ENCODE assay signal across 8 mouse cellular contexts in the genomic region with DNA sequence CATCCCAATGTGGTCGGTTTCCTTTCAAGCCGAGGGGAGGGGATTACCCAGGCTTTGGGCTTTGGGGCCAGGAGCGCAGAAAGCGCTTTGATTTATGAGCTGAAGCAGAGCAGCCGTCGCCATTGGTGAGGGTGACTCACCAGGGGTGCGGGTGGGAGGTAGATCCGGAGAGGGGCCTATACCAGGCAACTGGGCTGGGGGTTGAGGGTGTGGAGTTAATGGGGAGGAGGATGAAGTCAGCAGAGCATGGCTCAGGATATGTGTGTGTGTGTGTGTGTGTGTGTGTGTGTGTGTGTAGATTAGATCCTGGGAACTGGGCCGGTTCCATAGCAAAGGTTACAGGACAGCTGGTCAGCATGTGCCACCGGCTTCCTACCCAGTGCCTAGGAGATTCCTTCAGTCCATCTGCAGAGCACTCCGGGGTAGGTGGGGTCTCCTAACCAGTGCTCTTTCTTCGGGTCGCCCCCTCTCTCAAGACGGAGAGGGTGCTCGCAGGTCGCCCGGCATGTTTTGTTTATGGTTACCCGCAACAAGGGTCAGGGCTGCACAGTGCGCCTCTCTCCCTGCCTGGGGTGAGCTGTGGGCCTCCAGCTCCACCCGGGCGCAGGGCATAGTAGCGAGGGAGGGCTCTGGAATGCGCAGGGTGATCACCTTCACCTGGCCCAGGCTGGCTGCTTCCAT. TPM values are rescaled to one million over a fixed set of nuclear protein-coding genes. Genes with fewer than 3 reads are reported as not detected.
A peak's percentile ranks its signal among the peaks of the same experiment; 100 is the strongest.
DNase-seq lines count a peak whose midpoint lies in the region; ATAC-seq and TF ChIP-seq lines count a peak whose summit lies in the region.

No protein-coding gene starts in this region.

- H3K4me3 ChIP-seq in G1E (ENCODE audit: low read depth, low read length) = peak overlapping the region; percentile 61; the same call in 1 of the 2 replicates
- peak overlapping the region; percentile 74 for H3K4me3 ChIP-seq in embryonic facial prominence, embryonic 14.5 days (ENCODE audit: low read depth, low read length)
- H3K4me3 ChIP-seq in hindbrain, postnatal 0 days (ENCODE audit: low read length) = peak overlapping the region; percentile 70
- H3K4me3 ChIP-seq in liver, embryonic 15.5 days (replicated peaks) = no peak overlapping the region
- peak overlapping the region; percentile 71 for H3K4me3 ChIP-seq in stomach, embryonic 14.5 days (ENCODE audit: low read depth, low read length)

- H3K4me2 ChIP-seq in embryonic facial prominence, embryonic 14.5 days (ENCODE audit: low read depth, low read length) = peak overlapping the region; percentile 85
- H3K4me2 ChIP-seq in hindbrain, postnatal 0 days (ENCODE audit: low read depth, low read length) = peak overlapping the region; percentile 99
- 0 out of 2 replicates have a peak overlapping the region, but pooled peaks have one; percentile 13 for H3K4me2 ChIP-seq in liver, embryonic 15.5 days
- peak overlapping the region; percentile 99 for H3K4me2 ChIP-seq in stomach, embryonic 14.5 days (replicated peaks; ENCODE audit: low read depth, low read length)

- peaks cover 49% of the 10 kb centered on the region for H3K27me3 ChIP-seq in G1E (ENCODE audit: insufficient read depth, low read length)
- H3K27me3 ChIP-seq in embryonic facial prominence, embryonic 14.5 days (replicated peaks; ENCODE audit: control insufficient read depth, insufficient read depth, low read length) = no peaks in the 10 kb centered on the region
- H3K27me3 ChIP-seq in hindbrain, postnatal 0 days (ENCODE audit: insufficient read depth, low read length) = no peaks in the 10 kb centered on the region
- H3K27me3 ChIP-seq in liver, embryonic 15.5 days = peaks cover 75% of the 10 kb centered on the region
- H3K27me3 ChIP-seq in stomach, embryonic 14.5 days (ENCODE audit: control insufficient read depth, insufficient read depth, low read length) = no peaks in the 10 kb centered on the region

- H3K9me3 ChIP-seq in G1E (replicated peaks) = no peaks in the 10 kb centered on the region
- no peaks in the 10 kb centered on the region for H3K9me3 ChIP-seq in embryonic facial prominence, embryonic 14.5 days (ENCODE audit: control insufficient read depth, low read length)
- H3K9me3 ChIP-seq in hindbrain, postnatal 0 days (ENCODE audit: low read length) = no peaks in the 10 kb centered on the region
- H3K9me3 ChIP-seq in liver, embryonic 15.5 days (replicated peaks) = no peaks in the 10 kb centered on the region
- no peaks in the 10 kb centered on the region for H3K9me3 ChIP-seq in stomach, embryonic 14.5 days (ENCODE audit: control insufficient read depth, low read depth, low read length)

- peak overlapping the region; percentile 48 for H3K27ac ChIP-seq in embryonic facial prominence, embryonic 14.5 days (replicated peaks; ENCODE audit: low read depth, low read length)
- no peak overlapping the region for H3K27ac ChIP-seq in hindbrain, postnatal 0 days
- no peak overlapping the region for H3K27ac ChIP-seq in liver, embryonic 15.5 days (replicated peaks)
- H3K27ac ChIP-seq in stomach, embryonic 14.5 days (ENCODE audit: low read length) = no peak overlapping the region

- WGBS in embryonic facial prominence, embryonic 14.5 days = 7% methylated on average over 18 of the region's 23 CpGs
- 8% methylated on average over 23 of the region's 23 CpGs for WGBS in hindbrain, postnatal 0 days
- WGBS in liver, embryonic 15.5 days (ENCODE audit: insufficient replicate concordance) = 10% methylated on average over 23 of the region's 23 CpGs
- WGBS in stomach, embryonic 14.5 days = 5% methylated on average over 23 of the region's 23 CpGs

- peaks cover 41% of the 10 kb centered on the region for H3K4me1 ChIP-seq in G1E (ENCODE audit: insufficient read depth, low read depth, low read length)
- H3K4me1 ChIP-seq in embryonic facial prominence, embryonic 14.5 days (ENCODE audit: control insufficient read depth, insufficient read depth, low read length) = peaks cover 23% of the 10 kb centered on the region
- H3K4me1 ChIP-seq in hindbrain, postnatal 0 days (ENCODE audit: insufficient read depth, low read length) = no peaks in the 10 kb centered on the region; the same call in 1 of the 2 replicates
- peaks cover 27% of the 10 kb centered on the region; the same call in 1 of the 2 replicates for H3K4me1 ChIP-seq in liver, embryonic 15.5 days (replicated peaks)
- H3K4me1 ChIP-seq in stomach, embryonic 14.5 days (ENCODE audit: control insufficient read depth, insufficient read depth, low read length) = peaks cover 14% of the 10 kb centered on the region; the same call in 1 of the 2 replicates

- DNase-seq in cerebellum, adult 11-12 months = peak; percentile 21
- no peak for DNase-seq in cerebellum, postnatal 36 days
- DNase-seq in G1E (ENCODE audit: low spot score) = no peak
- peak; percentile 76 for DNase-seq in embryonic facial prominence, embryonic 14.5 days (ENCODE audit: low spot score)
- DNase-seq in hindbrain, postnatal 0 days (ENCODE audit: low spot score) = no peak
- no peak for DNase-seq in layer of hippocampus, adult 11-12 months (ENCODE audit: low spot score)

- no peak for TF ChIP-seq CTCF in G1E (IDR thresholded peaks at IDR 0.05; ENCODE audit: low read depth, low read length)
- TF ChIP-seq CTCF in hindbrain, postnatal 0 days (IDR thresholded peaks at IDR 0.05; ENCODE audit: low read depth) = no peak

- H3K36me3 ChIP-seq in G1E (replicated peaks) = peaks cover 18% of the 10 kb centered on the region
- H3K36me3 ChIP-seq in embryonic facial prominence, embryonic 14.5 days (ENCODE audit: control insufficient read depth, insufficient read depth, low read length) = peaks cover 21% of the 10 kb centered on the region
- no peaks in the 10 kb centered on the region for H3K36me3 ChIP-seq in hindbrain, postnatal 0 days (ENCODE audit: insufficient read depth, low read length)
- H3K36me3 ChIP-seq in liver, embryonic 15.5 days (replicated peaks) = no peaks in the 10 kb centered on the region
- no peaks in the 10 kb centered on the region for H3K36me3 ChIP-seq in stomach, embryonic 14.5 days (ENCODE audit: control insufficient read depth, insufficient read depth, low read length)

- ATAC-seq in G1E (ENCODE audit: extremely low read depth, insufficient number of reproducible peaks, low FRiP score, poor library complexity, severe bottlenecking) = no peak
- peak; percentile 35; the same call in 1 of the 2 replicates for ATAC-seq in embryonic facial prominence, embryonic 14.5 days (ENCODE audit: low read depth)
- ATAC-seq in hindbrain, postnatal 0 days = no peak
- ATAC-seq in liver, embryonic 15.5 days (ENCODE audit: insufficient read depth) = peak; percentile 15; the same call in 1 of the 2 replicates
- ATAC-seq in stomach, embryonic 14.5 days (ENCODE audit: insufficient number of reproducible peaks, insufficient read depth, low FRiP score, low read depth) = peak; percentile 59; the same call in 1 of the 2 replicates

- peak overlapping the region; percentile 91 for H3K9ac ChIP-seq in embryonic facial prominence, embryonic 14.5 days (ENCODE audit: low read depth, low read length)
- H3K9ac ChIP-seq in hindbrain, postnatal 0 days (replicated peaks; ENCODE audit: low read length) = no peak overlapping the region
- H3K9ac ChIP-seq in liver, embryonic 15.5 days = no peak overlapping the region
- no peak overlapping the region for H3K9ac ChIP-seq in stomach, embryonic 14.5 days (replicated peaks; ENCODE audit: low read depth, low read length)

RNA-seq across cellular contexts. Expression of gene Six4, which starts 2.7 kb away (rescaled TPM):
- total RNA-seq in G1E (2014; fragmentation: Nextera tagmentation) (10.0 and 11.3 TPM in 2 replicates), G1E (2017) (2.8 and 3.2 TPM in 2 replicates)
- polyA plus RNA-seq in G1E (2012) = 0.58 and 0.73 TPM in 2 replicates
- 6.3 and 7.0 TPM in 2 replicates for polyA plus RNA-seq in embryonic facial prominence, embryonic 14.5 days (2014; fragmentation: Nextera tagmentation; extraction: Ambion mirVana)
- total RNA-seq in hindbrain, postnatal 0 days (2014; rRNA removed) = 1.6 and 1.8 TPM in 2 replicates
- polyA plus RNA-seq in hindbrain, postnatal 0 days (2015; fragmentation: Nextera tagmentation; extraction: Ambion mirVana) = 0.15 and 0.26 TPM in 2 replicates
- polyA plus RNA-seq in liver, embryonic 15.5 days (2015; fragmentation: Nextera tagmentation; extraction: Ambion mirVana) = 0.03 and 0.07 TPM in 2 replicates
- 1.4 and 1.5 TPM in 2 replicates for polyA plus RNA-seq in stomach, embryonic 14.5 days (2014; fragmentation: Nextera tagmentation; extraction: Ambion mirVana)

RNA-seq across cellular contexts. Expression of gene Mnat1, which starts 12.9 kb away (rescaled TPM):
- total RNA-seq in G1E (2014; fragmentation: Nextera tagmentation) = 34.0 and 37.0 TPM in 2 replicates
- 69.8 and 70.7 TPM in 2 replicates for total RNA-seq in G1E (2017)
- polyA plus RNA-seq in G1E (2012) = 4.8 and 5.1 TPM in 2 replicates
- 38.2 and 41.7 TPM in 2 replicates for polyA plus RNA-seq in embryonic facial prominence, embryonic 14.5 days (2014; fragmentation: Nextera tagmentation; extraction: Ambion mirVana)
- 14.6 and 17.4 TPM in 2 replicates for total RNA-seq in hindbrain, postnatal 0 days (2014; rRNA removed)
- polyA plus RNA-seq in hindbrain, postnatal 0 days (2015; fragmentation: Nextera tagmentation; extraction: Ambion mirVana) = 17.6 and 18.2 TPM in 2 replicates
- polyA plus RNA-seq in liver, embryonic 15.5 days (2015; fragmentation: Nextera tagmentation; extraction: Ambion mirVana) = 7.8 and 8.0 TPM in 2 replicates
- polyA plus RNA-seq in stomach, embryonic 14.5 days (2014; fragmentation: Nextera tagmentation; extraction: Ambion mirVana) = 36.6 and 36.8 TPM in 2 replicates

RNA-seq across cellular contexts. Expression of gene Six1, which starts 56.9 kb away (rescaled TPM):
- total RNA-seq in G1E (2014; fragmentation: Nextera tagmentation) = 1.9 and 3.8 TPM in 2 replicates
- 2.0 and 2.9 TPM in 2 replicates for total RNA-seq in G1E (2017)
- 2.2 and 2.5 TPM in 2 replicates for polyA plus RNA-seq in G1E (2012)
- polyA plus RNA-seq in embryonic facial prominence, embryonic 14.5 days (2014; fragmentation: Nextera tagmentation; extraction: Ambion mirVana) = 46.5 and 53.9 TPM in 2 replicates
- 0.22 and 0.47 TPM in 2 replicates for total RNA-seq in hindbrain, postnatal 0 days (2014; rRNA removed)
- 0.54 and 0.68 TPM in 2 replicates for polyA plus RNA-seq in hindbrain, postnatal 0 days (2015; fragmentation: Nextera tagmentation; extraction: Ambion mirVana)
- polyA plus RNA-seq in liver, embryonic 15.5 days (2015; fragmentation: Nextera tagmentation; extraction: Ambion mirVana) = 0.29 and 0.53 TPM in 2 replicates
- not detected in 2 replicates for polyA plus RNA-seq in stomach, embryonic 14.5 days (2014; fragmentation: Nextera tagmentation; extraction: Ambion mirVana)

Comparison
In these comparisons a context has a peak if more than half of its experiments do, and no peak if none do; other contexts are left out.
1. DNase-seq: peak in cerebellum, adult 11-12 months (single experiment) and embryonic facial prominence, embryonic 14.5 days (single experiment); none in cerebellum, postnatal 36 days (0 of 2), G1E (single experiment), hindbrain, postnatal 0 days (single experiment) and layer of hippocampus, adult 11-12 months (single experiment).
2. ATAC-seq: peak in embryonic facial prominence, embryonic 14.5 days (single experiment), liver, embryonic 15.5 days (single experiment) and stomach, embryonic 14.5 days (single experiment); none in G1E (single experiment) and hindbrain, postnatal 0 days (single experiment).
3. H3K4me2 ChIP-seq: peak in every context shown above with its lines; median percentile 99 in hindbrain, postnatal 0 days; 99 in stomach, embryonic 14.5 days; 85 in embryonic facial prominence, embryonic 14.5 days; 13 in liver, embryonic 15.5 days.
4. RNA of gene Six1, which starts 56.9 kb away (polyA plus RNA-seq): 46.5 to 53.9 TPM in embryonic facial prominence, embryonic 14.5 days; 2.2 to 2.5 TPM in G1E, 0.54 to 0.68 TPM in hindbrain, postnatal 0 days, 0.29 to 0.53 TPM in liver, embryonic 15.5 days and not detected in stomach, embryonic 14.5 days; every median in the first group is over 10 times any median in the second.